Mouse (Mus musculus) left cerebral cortex, postnatal 25 days (tissue): ENCODE measurements around the gene Dlk2. TPM values are rescaled to one million over a fixed set of nuclear protein-coding genes. Genes with fewer than 3 reads are reported as not detected.
A peak's percentile ranks its signal among the peaks of the same experiment; 100 is the strongest.

Experiments used
- DNase-seq, 2 experiments: peaks; one replicate each; pipeline ENCODE4 v3.0.0; 2022; ENCODE audit warnings: low spot score in 2 of 2, mixed read lengths in 1 of 2
- intact Hi-C: fragments of 180-260 bp; cut with DNase I; formaldehyde crosslinking; loops from one replicate; pipeline ENCODE4 v1.15.1; 2025
- total RNA-seq, 2 experiments: library from RNA; stranded (reverse); gene quantifications; 2 replicates each; pipeline ENCODE4 v1.2.3; 2021

The Dlk2 gene
- total RNA-seq, 2 experiments from 2014 or later: 57.3 to 61.6 TPM

DNA sequence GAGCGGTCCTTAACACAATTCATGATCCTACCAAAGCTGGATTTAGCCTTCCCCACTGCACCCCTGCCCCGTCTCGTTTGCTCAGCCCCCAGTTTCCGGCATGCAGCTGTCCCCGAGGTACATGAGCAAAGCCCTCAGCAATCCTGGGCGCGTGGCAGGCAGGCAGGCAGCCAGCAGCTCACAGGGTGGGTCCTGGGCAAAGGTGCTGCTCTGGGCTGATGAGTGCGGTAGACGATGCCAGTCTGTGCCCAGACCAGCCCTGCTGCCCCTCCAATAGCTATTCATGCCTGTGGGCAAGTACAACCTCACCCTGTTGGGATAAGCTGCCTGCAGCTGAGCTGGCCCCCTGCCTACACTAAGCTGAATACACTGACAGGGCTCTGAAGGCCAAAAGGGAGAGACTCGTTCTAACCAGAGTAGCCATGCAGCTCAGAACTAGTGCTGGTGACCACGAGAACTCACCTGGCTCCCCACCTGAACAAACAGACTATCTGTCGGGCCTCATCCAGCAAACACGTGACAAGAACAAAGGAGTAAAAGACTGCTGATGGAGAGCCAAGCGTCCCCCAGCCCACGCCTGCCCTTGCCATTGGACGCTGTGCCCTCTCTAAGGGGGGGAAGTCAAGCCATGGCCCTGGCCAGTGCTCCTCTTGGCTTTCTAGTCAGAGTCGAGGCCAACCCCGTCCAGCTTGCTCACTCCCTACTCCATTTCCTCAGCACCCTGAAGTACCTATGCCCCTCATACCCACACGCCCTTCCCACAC lies 27.3 kb upstream of the Dlk2 start:
- intact Hi-C loops: loop anchor here (5.0 kb wide), 2 partner anchors 112 to 122 kb away; partner anchors contain the start of gene Zfp318
- DNase-seq: no peak

DNA sequence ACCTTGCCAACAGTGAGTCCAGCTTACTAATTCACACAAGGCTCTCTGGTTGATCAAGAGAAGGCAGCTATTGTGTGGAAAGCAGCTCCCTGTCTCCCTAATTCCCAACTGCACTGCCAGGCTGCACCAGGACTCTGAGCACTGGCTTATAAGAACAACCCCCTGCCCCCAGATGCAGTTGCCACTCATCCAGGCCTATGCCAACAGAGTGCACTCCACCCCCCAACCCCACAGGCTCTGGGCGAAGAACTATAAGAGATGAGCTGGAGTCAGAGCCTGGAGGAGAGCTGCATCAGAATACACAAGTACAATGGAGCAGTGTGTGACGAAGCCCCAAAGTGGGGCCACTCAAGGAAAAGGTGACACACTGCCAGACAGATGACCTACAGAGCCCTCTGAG lies 25.2 kb upstream of the Dlk2 start:
- DNase-seq: peak in 1 of 2 experiments; percentile 40
- intact Hi-C loops: loop anchor here (5.0 kb wide), 1 partner anchor 110 kb away; the partner anchor contains the start of gene Zfp318

DNA sequence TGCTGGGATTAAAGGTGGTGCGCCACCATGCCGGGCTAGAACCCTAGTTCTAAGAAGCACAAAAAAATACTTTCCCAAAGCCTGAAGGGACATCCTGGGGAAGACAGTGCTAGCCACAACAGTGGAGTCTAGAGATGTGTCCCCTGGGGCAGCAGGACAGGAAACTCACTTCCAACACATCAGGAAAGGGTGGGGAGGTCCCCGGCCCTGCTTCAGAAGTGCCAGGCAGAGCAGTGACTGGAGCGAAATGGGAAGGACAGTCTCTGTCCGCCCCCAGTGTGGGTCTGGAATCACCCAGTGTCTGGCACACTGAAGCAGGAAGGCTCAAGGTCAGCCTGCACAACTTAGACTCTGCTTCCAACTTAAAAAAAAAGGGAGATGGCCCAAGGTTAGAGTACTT lies 24.5 kb upstream of the Dlk2 start:
- intact Hi-C loops: loop anchor here (5.0 kb wide), 1 partner anchor 110 kb away; the partner anchor contains the start of gene Zfp318
- no peak for DNase-seq

DNA sequence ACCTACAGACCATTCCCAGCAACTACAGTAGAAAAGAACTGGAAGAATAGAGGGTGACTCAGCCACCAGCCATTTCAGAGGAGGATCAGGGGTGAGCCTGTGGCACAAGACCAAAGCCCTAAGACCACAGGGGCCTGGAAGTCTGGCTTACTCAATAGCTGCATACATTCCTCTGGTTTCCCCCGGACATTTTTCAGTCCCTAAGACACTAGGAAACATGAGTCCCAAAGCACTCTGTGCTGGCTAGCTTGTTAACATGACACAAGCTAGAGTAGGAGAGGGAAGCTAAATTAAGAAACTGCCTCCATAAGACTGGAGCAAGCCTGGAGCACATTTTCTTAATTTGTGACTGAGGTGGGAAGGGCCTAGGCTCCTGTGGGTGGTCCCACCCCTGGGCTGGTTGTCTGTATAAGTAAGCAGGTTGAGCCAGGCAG lies 23.4 kb upstream of the Dlk2 start:
- peak; percentile 35 to 88 for DNase-seq
- intact Hi-C loops: loop anchor here (2.0 to 5.0 kb wide), 2 partner anchors 23 to 108 kb away; partner anchors contain the start of genes Dlk2 and Zfp318

DNA sequence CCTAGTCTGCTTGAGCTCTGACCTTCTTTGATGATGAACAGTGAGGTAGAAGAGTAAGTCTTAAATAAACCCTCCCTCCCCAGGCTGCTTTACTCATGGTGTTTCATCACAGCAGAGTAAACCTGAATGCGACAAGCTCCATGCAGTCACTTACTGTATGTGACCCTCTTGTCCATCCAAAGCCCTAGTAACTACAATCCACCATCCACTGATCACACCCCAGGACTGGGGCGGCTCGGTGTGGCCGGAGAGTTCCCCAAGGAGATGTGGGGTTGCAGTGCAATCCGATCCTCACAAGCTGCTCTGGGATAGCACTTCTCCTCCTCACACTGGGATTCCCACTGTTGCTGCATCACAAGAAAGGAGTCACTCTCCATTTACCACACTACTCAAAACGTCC lies 22.8 kb upstream of the Dlk2 start:
- intact Hi-C loops: loop anchor here (2.0 to 5.0 kb wide), 2 partner anchors 22 to 108 kb away; partner anchors contain the start of genes Dlk2 and Zfp318
- no peak for DNase-seq

DNA sequence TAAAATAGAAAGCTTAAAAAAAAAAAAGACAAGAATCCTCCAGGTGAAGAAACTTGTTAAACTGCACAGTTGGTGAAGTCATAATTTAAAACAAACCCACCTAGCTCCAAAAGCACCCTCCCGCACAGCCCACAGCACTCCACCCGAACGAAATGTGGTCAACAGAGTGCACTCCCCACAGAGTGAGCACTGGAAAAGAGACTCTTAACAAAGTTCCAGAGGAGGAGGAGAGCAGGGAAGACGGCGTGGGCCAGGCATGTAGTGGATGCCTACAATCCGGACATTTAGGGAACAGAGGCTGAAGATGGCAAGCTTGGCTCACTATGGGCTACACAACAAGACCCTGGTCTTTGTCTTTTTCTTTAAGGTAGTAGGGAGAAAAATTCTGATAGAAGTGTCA lies 22.2 kb upstream of the Dlk2 start:
- no peak for DNase-seq
- intact Hi-C loops: loop anchor here (2.0 kb wide), 1 partner anchor 22 kb away; the partner anchor contains the start of gene Dlk2

DNA sequence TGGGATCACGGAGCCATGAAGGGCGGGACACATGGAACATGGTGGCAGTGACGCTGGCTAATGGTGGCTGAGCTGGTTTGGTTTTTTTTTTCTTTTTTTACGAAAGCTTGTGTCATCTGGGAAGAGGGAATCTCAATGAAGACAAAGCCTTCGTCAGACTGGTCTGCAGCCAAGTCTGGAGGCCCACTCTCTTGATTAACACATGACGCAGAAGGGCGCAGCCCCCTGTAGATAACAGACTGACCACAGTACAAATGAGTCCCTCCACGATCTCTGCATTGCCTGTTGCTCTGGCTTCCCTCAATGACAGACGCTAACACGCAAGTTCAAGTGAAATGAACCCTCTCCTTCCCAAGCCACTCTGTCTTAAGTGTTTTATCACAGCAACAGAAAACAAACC lies 21.7 kb upstream of the Dlk2 start:
- intact Hi-C loops: loop anchor here (2.0 kb wide), 1 partner anchor 21 kb away; the partner anchor contains the start of gene Dlk2

DNA sequence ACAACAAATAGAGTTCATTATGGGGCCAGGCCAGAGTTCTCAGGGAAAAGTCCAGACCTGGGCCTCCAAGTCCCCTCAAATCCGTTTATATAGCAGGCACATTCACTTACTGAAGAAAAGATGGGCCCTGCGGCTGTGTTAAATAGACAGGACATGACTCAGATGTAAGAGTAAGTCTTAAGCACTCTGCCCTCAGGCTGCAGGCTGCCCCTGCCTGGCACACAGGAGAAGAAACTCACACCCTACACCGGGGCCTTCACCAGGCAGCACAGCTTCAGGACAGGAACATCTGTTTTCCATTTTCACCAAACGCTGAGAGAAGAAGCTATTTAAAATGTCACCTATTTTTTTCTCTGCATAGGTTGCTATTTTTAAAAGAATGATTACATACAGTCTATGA lies 19.6 kb upstream of the Dlk2 start:
- no peak for DNase-seq
- intact Hi-C loops: no loop called here

More for the DNA sequence above, 21.7 kb upstream of the Dlk2 start:
- DNase-seq: no peak

DNA sequence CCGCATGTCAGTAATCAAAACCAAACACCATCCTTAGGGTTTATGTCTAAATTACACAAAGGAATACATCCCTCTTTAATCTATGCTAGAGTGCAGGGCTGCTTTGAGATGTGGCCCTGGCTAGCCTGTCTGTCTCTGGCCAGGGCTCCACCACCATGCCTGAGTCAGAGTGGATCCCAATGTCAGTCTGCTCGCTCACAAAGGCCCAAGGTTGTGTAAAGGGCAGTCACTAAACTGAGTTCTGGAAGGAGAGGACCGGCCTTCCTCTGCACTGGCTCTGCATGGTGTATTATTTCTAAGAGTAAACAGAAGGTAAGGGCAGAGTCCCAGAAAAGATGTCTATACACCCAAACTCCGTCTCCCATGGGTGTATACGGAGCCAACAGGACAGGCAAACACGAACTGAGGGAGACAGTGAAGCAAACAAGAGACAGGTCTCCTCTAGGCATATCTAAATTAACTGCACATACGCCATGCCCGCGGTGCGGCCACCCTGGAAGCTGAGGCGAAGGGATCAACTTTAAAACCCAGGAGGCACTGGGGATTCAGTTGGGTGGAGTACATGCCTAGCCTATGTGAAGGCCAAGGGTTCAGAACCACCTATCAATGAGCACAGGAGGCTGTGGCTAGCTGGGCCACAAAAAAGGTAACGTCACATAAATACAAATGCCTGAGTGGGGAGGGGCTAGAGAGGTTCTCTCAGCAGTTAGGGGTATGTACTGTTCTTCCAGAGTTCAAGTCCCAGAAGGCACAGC lies 19.0 kb upstream of the Dlk2 start:
- intact Hi-C loops: no loop called here
- no peak for DNase-seq

DNA sequence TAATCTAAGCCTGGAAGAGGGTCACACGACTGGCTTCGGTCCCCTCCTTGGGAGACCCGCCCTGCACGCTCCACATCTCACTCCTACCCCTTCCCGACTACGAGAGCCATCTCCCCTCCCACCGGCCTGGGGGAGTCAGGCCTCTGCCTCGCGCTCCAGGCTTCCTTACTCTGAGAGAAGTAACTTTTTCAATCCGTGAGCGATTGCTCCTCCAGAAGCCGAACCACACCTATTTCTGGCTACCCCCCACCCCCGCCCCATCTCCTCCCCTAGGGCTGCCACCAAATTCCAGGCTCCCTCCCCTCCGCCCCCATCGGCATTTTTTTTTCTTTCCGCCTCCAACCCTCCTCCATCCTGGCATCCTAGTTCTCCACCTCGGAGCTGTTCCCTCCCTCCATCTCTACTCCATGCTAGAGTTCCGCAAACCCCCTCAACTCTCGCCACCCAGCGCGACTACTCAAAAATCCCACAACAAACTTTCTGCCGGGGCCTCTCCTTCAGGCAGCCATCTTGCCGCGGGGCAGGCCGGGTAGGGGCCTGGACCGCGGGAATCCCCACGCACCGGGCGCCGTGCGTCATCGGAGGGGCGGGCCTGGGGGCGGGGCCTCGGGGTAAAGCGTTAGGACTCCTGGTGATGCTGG lies 14.6 kb upstream of the Dlk2 start, which contains the start of gene Tjap1:
TSS of gene Tjap1 (minus strand) at position 544 of the 641 bp plus-strand sequence.
- intact Hi-C loops: loop anchor here (2.0 kb wide), 1 partner anchor 14 kb away; the partner anchor contains the start of gene Dlk2
- peak; percentile 81 to 88 for DNase-seq

DNA sequence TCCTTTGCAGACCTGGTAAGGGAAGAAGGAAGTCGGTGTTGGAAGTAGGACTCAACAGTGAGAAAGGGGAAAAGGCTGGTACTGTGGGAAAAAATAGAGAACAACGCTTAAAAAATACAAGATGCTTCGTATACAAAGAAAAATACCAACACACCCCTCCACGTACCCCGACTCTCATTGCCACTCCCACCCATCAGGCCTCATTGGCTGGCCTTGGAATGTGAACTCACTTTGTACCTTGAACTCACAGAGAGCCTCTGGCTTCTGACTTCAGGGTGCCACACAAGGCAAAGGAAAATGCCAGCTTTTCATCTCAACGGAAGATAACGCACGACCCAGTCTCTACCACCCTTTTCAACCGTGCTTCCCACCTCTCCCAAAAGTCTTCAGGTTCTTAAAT lies 14.1 kb upstream of the Dlk2 start:
- DNase-seq: no peak
- intact Hi-C loops: loop anchor here (2.0 kb wide), 1 partner anchor 14 kb away; the partner anchor contains the start of gene Dlk2

DNA sequence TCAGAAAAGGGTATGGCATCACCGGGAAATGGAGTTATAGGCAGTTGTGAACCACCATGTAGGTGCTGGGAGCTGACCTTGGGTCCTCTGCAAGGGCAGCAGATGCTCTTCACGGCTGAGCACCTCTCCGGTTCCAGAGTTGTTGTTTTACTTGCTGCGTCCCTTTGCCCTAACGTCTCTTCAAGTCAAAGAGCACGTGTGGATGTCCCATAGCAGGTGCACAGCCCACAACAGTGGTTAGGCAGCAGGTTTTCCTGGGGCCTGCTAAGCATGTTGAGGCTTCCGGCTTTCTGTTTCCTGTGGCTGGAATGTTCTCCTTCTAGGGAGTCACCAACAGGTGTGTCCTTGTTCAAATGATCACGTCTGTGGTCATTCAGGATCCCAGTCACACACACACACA lies 13.3 kb upstream of the Dlk2 start:
- no peak for DNase-seq
- intact Hi-C loops: loop anchor here (2.0 kb wide), 1 partner anchor 13 kb away; the partner anchor contains the start of gene Dlk2

DNA sequence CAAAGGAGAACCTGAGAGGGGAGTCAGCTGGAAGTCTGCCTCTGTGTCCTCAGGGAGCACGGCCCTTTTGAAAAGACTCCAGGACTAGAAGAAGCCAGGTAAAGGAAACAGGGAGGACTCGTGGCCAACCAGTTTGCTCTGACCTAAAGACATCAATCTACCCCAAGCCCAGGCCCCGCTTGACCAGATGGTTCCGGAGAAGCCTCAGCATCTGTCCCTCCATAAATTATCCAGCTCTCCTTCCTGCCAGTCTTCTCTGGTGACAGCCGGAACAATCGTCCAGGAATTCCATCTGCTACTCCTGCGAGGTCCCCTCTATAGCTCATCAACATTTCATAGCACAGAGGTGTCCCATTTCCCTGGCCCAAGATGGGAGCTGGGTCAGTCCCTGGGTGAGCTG lies 12.6 kb upstream of the Dlk2 start:
- DNase-seq: no peak
- intact Hi-C loops: no loop called here

DNA sequence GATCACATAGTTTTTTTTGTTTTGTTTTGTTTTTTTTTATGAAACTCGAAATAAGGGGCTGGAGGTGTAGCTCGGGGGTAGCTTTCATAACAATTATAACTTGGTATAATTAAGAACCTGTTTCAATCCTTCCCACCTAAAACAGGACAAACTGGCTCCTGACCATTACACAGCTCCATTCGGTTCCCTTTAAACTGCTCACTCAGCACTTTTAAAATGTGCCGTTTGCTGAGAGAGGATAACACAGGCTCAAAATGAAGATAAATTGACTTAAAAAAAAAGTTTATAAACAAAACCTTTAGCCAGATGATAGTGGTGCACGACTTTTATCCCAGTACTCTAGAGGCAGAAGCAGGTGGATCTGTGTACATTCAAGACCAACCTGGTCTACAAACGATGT lies 11.8 kb upstream of the Dlk2 start:
- no peak for DNase-seq
- intact Hi-C loops: no loop called here

DNA sequence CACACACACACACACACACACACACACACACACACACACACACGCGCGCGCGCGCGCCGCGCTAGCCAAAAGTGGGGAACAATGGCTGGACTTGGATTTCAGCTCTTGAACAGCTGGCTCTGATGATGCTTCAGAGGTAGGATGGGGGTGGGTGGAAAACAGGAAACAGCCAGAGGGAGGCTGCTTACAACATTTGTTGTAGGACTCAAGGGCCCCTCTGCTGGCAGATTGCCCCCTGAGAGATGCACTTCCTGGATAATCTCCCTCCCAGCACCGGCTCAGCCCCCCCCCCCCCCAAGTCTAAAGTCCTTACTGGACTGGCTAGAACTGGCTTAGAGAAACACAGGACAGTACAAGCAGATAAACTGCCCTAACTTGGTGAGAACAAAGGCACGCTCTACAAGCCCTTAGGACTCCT lies 9.5 kb upstream of the Dlk2 start:
- no peak for DNase-seq
- intact Hi-C loops: no loop called here

DNA sequence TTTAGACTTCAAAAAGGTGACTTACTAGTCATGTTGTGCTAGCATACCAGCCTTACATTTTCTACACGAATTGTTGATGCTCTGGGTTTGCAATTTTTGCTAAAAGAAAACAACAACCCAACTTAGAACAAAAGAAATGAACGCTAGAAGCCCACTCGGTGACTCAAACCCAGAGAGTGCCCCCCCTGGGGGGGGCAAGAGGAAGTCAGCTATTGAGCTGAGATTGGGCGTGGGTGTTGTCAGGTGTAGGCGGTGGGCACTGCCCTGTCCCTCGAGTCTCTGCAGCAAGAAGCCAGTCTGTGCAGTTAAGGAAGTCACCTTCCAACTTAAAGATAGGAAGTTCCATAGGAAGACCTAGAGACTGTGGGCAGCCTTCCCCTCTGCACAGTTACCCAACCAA lies 620 bp upstream of the Dlk2 start:
- no peak for DNase-seq
- intact Hi-C loops: loop anchor here (2.0 kb wide), 2 partner anchors 14 to 22 kb away; partner anchors contain the start of gene Tjap1

DNA sequence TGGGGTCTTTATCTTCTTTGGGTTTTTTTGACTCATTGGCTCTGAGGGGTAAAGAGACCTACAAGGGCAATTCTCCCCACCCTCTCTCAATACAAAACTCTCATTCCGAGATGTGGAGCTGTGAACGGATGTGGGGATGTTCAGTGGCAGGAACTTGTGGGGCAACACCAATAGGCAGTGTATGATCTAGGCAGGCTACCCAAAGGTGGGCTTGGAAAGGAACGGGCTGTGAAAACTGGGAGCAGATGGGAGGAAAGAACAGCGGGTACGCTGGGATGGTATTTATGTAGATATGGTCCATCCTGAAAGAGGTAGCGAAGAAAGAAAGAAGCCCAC lies 225 bp upstream of the Dlk2 start:
- DNase-seq: peak in 1 of 2 experiments; percentile 70
- intact Hi-C loops: loop anchor here (2.0 kb wide), 2 partner anchors 14 to 22 kb away; partner anchors contain the start of gene Tjap1

DNA sequence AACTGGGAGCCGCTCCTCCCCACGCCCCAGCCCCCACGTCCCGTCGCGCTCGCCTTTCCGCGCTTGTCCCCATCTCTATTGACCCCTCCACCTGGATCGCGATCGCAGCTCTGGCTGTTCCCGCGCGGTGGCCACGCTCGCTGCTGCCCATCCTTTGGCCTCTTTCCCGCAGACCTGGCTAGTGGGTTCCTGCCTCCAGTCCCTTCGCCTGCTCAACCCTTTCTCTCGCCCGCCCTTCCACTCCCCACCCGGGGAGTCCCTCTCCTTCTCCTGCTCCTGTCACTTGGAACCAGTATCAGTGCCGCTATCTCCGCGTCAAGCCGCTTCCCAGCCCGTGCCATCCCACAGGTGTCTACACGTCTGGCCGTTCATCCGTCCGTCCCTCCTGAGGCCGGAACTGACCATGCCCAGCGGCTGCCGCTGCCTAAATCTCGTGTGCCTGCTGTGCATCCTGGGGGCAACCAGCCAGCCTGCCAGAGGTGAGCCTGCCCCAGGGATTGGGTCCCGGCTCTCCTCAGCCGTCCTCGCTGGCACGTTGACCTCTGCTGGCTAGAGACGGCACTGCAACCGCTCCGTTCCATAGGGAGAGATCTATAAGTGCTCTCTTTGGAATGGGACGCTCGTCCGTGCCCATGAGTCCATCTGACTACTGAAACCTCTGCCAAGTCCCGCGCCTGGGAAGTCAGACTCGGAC lies 1.1 kb downstream of the Dlk2 start:
- DNase-seq: peak; percentile 85 to 90

DNA sequence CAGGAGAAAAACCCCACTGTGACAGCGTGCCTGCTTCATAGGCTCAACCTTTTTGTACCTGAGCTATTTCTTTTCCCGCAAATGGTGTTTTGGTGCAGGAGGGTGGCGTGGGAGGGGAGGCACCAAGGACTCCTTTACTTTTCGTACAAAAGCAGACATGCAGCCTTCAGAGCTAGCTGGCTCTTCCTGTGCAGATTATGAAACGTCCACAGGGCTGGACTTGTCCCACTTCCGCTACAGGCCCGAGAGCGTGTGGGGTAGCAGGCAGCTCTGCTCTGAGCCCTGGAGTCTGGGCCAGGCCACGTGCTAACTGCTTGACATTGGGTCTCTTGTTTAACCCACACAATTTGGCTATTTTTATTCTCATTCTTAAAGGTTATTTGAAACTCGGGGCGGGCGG lies 4.7 kb downstream of the Dlk2 start:
- intact Hi-C loops: no loop called here
- DNase-seq: peak in 1 of 2 experiments; percentile 62

More for the DNA sequence above, 1.1 kb downstream of the Dlk2 start:
- intact Hi-C loops: loop anchor here (1.0 kb wide), 1 partner anchor 32 kb away; no protein-coding TSS in a partner anchor
